Mouse (Mus musculus) olfactory bulb, adult 2 months (tissue): ENCODE measurements around the gene Hoxb5. TPM values are rescaled to one million over a fixed set of nuclear protein-coding genes. Genes with fewer than 3 reads are reported as not detected.

Experiments used
- H3K27ac ChIP-seq: fragments of 200-500 bp; 2 replicates; pipeline ENCODE4 v1.5.1; 2012; ENCODE audit warnings: low read depth, low read length; ENCODE audit not compliant: insufficient read depth
- H3K4me1 ChIP-seq: fragments of 200-500 bp; 2 replicates; pipeline ENCODE4 v1.6.1; 2012; ENCODE audit warnings: low read length; ENCODE audit not compliant: control insufficient read depth, insufficient read depth
- H3K4me3 ChIP-seq: fragments of 200-500 bp; 2 replicates; pipeline ENCODE4 v1.5.1; 2012; ENCODE audit warnings: mild to moderate bottlenecking, low read depth, low read length, moderate library complexity; ENCODE audit not compliant: insufficient read depth
- CTCF ChIP-seq: fragments of 200-500 bp; IDR thresholded peaks from 2 replicates; pipeline ENCODE4 v1.5.1; 2012; ENCODE audit warnings: low read depth, mild to moderate bottlenecking, low read length, moderate library complexity; ENCODE audit not compliant: insufficient read depth
- POLR2A ChIP-seq: fragments of 200-500 bp; IDR thresholded peaks from 2 replicates; pipeline ENCODE4 v1.6.1; 2012; ENCODE audit warnings: mild to moderate bottlenecking, low read depth, low read length, moderate library complexity; ENCODE audit not compliant: insufficient read depth
- WGBS: fragments of 180-500 bp; shearing (Covaris S2); methylation state at CpG from one replicate; pipeline ENCODE4 v1.1.7; 2018; 5-methylcytosine and 5-hydroxymethylcytosine counted together
- polyA plus RNA-seq: library from polyadenylated mRNA; stranded (reverse); fragments of >200 nt; gene quantifications from 2 replicates; pipeline ENCODE4 v1.2.4, GENCODE M21; 2012; ENCODE audit warnings: low replicate concordance; ENCODE audit not compliant: missing spikeins, insufficient read depth, insufficient read length

Gene Hoxb5
- polyA plus RNA-seq, 1 experiment, result not detected

DNA sequence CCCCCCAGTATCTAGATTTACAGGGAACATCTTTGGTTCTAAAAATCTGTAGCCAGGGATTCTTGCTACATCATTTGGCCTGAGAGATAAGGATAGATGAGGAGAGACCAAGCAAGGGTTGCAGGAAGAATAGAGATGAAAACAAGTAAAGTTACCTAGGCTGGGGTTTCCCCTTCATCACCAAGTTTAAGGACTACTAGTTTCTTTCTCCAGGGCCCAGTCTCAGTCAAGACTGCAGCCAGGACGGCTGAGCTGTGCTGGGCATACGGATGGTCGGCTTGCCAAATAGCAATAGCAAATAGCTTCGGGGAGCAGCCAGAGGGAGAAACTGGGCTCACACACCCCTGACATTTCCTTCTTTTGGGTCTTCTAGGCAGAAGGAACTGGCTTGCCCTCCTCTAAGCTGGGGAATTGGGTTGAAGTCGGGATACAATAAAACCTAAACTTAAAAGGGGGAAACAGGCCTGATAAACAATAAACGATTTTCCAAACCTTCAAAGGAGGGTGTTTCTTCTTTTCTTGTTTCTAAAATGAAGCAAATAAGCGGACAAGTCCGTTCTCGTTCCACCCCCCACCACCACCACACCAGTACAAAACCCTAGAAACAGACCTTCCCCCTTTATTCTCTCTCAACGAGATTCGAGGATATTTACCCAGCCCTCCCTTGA lies 5.0 kb upstream of the Hoxb5 start:
- 6% methylated on average over 11 of the region's 11 CpGs for WGBS
- H3K4me1 ChIP-seq, result no peaks in the 10 kb centered on the region
- no peak overlapping the region for H3K4me3 ChIP-seq
- H3K27ac ChIP-seq, result no peak overlapping the region
- TF ChIP-seq CTCF (no peak), POLR2A (no peak)

DNA sequence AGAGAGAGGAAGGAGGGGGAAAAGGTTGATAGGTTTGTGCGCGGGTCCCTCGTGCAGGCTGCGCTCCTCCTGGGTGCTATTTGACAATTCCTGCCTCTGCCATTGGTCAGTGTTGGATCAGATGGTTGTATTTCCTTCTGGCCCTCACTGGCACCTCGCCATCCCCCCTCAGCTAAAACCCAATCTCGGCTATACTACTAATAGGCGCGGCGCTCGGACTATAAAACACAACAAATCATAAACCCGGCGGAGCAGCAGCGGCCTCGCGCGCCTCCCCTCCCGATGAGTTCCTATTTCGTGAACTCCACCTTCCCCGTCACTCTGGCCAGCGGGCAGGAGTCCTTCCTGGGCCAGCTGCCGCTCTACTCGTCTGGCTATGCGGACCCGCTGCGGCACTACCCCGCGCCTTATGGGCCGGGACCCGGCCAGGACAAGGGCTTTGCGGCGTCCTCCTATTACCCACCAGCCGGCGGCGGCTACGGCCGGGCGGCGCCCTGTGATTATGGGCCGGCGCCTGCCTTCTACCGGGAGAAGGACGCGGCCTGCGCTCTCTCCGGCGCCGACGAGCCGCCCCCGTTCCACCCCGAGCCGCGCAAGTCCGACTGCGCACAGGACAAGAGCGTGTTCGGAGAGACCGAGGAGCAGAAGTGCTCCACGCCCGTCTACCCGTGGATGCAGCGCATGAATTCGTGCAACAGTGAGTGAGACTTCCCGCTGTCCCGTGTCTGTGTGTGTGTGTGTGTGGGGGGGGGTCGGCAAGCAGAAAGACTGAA lies 4.1 kb upstream of the Hoxb5 start:
- no peak overlapping the region for H3K27ac ChIP-seq
- no peak for TF ChIP-seq POLR2A
- no peak for TF ChIP-seq CTCF
- H3K4me1 ChIP-seq, result no peaks in the 10 kb centered on the region
- no peak overlapping the region for H3K4me3 ChIP-seq
- WGBS, result 1% methylated on average over 66 of the region's 66 CpGs

DNA sequence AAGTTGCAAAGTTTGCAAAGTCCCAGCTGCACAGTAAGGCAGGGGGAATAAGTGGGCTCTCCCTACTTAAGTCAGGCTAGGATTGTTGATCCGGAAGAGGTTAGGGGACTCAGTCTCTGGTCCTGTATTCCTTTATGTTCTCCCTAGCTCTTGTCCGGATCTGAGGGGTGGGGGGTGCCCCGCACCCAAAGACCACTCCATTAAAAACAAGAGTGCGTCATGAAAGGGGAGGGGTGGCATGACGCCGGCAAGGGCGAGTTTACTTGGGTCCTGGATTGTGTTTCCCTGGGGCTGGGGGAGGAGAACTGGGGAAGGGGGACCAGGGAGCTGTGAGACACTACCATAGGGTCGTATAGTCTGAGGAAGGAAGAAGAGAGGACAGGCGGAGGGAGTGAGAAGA lies 3.4 kb upstream of the Hoxb5 start:
- no peak overlapping the region for H3K27ac ChIP-seq
- H3K4me3 ChIP-seq, result no peak overlapping the region
- H3K4me1 ChIP-seq, result no peaks in the 10 kb centered on the region
- TF ChIP-seq POLR2A (no peak), CTCF (no peak)
- WGBS, result 2% methylated on average over 9 of the region's 9 CpGs

DNA sequence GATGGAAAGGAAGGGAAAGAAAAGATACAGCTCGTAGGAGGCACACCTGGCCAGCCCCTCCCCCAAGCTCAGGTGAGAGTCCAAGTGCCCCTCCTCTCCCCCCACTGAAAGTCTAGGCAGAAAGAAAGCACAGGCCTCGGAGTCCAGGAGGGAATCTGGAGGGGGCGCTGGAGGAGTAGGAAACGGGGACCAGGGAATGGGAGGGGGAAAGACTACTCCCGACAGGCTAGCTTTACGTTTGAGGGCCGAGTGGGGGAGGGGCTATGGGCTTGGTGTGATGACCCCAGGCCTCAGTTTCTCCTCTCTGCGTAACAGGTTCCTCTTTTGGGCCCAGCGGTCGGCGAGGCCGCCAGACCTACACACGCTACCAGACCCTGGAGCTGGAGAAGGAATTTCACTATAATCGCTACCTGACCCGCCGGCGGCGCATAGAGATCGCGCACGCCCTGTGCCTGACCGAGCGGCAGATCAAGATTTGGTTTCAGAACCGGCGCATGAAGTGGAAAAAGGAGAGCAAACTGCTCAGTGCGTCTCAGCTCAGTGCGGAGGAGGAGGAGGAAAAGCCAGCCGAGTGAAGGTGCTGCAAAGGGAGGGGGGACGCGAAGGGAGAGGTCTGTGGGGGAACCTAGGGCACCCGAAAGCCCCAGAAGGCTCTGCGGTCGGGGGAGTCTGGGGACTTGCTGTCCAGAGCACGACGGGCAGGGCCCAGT lies 2.6 kb upstream of the Hoxb5 start:
- Histone ChIP-seq H3K4me1 (no peaks in the 10 kb centered on the region), H3K27ac (no peak overlapping the region), H3K4me3 (no peak overlapping the region)
- no peak for TF ChIP-seq CTCF
- TF ChIP-seq POLR2A, result no peak
- 2% methylated on average over 35 of the region's 35 CpGs for WGBS

DNA sequence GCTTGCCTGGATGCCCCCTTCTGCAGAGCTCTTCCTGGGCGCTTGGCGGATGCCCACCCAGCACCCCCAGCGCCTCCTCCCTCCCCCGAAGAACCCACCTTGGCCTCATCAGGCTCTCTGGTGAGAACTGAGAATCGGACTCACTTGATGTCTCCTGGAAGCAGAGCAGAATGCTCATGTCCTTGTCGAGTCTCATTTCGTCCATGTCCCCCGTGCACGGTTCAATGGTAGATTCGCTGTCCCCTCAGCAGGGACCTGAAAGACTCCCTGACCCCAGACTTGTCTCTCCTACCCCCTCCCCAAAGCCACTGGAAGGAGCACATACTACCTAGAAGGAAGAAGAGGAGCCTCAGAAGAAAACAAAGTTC lies 2.1 kb upstream of the Hoxb5 start:
- 2% methylated on average over 10 of the region's 10 CpGs for WGBS
- no peak for TF ChIP-seq CTCF
- no peak for TF ChIP-seq POLR2A
- Histone ChIP-seq H3K4me3 (no peak overlapping the region), H3K4me1 (no peaks in the 10 kb centered on the region), H3K27ac (no peak overlapping the region)

DNA sequence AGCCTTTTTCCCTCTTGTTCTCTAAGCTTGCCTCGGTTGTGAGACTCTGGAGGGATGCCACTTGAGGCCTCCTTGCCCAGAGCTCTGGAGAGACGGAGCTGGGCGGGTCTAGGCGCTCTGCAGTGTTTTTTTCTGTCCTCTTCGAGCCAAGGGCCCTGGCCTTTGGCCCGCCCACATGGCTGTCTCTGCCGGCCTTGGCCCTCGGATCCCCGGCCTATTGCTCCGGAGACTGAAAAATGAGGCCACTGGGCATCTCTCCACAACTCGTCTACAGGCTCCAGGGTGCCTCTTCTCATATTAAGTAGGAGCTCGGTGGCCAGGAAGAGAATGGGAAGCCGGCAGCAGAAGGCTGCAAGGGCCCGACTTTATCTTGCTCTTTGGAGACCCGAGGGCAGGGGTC lies 1.3 kb upstream of the Hoxb5 start:
- Histone ChIP-seq H3K4me3 (no peak overlapping the region), H3K27ac (no peak overlapping the region), H3K4me1 (no peaks in the 10 kb centered on the region)
- 3% methylated on average over 15 of the region's 15 CpGs for WGBS
- TF ChIP-seq CTCF (no peak), POLR2A (no peak)

DNA sequence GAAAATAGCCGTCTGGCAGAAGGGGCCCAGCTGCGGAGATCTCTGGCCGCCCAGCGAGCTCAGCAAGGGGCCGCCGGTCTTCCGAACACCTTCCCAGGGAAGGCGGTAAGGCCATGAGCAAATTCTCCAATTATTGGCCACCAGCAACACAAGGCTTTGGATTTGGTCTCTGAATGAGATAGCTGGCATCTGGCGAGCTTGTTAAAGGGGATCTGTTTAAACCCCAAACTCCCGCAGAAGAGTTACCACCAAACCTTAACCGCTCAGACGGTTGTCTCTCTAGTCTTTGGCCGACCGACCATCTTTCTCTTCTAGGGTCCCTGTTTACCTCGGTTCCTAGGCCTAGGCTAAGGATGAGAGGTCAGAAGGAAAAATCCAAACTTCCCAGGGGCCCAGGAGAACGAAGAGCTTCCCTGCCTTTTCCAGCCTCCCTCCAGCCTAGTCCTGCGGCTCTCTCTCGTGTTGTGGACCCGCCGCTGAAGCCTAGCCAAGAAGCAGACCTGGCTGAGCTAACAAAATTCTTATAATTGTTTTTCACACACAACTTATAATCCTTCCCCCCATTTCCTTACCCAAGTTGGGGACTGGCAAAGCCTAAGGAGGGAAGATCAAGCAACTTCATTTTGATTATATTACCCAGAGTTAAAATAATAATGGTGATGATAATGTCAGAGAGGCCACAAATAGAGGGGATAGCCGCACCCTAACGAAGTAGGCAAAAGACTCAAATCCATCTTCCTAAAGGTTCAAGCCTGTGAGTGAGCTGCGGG lies 570 bp upstream of the Hoxb5 start:
- Histone ChIP-seq H3K4me3 (no peak overlapping the region), H3K27ac (no peak overlapping the region), H3K4me1 (no peaks in the 10 kb centered on the region)
- WGBS, result 7% methylated on average over 23 of the region's 23 CpGs
- TF ChIP-seq CTCF, result no peak
- no peak for TF ChIP-seq POLR2A

DNA sequence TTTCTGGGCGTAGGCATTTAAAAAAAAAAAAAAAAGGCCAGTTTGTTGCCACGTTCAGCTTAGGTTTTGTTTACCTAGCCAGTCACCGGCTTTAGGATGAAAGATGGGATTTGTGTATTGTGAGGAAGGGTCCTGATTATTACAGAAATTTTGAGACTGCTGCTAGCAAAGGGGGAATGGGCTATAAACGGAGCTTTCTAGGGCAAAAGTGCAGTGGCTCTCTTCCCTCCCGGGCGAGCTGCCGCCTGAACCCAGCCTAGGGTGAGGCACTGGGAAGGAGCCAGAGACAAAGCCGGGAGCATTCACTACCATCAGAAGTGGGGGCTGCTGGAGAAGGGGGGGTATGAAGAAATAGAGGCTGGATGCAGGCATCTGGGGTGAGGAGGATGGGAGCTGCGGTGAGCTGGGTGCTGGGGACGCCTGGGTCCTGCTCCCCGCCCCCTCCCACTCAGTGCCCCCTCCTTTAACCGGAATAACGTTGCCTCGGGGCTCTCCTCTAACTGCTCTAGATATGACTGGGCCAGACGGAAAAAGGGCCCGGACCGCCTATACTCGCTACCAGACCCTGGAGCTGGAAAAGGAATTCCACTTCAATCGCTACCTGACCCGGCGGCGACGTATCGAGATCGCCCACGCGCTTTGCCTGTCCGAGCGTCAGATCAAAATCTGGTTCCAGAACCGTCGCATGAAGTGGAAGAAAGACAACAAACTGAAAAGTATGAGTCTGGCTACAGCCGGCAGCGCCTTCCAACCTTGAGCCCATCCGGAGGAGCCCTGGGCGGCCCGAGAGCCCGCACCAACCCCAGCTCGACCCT lies 1.5 kb downstream of the Hoxb5 start:
- no peak overlapping the region for H3K27ac ChIP-seq
- no peaks in the 10 kb centered on the region for H3K4me1 ChIP-seq
- H3K4me3 ChIP-seq, result no peak overlapping the region
- WGBS, result 6% methylated on average over 38 of the region's 38 CpGs
- TF ChIP-seq CTCF (no peak), POLR2A (no peak)
